Mouse (Mus musculus): ENCODE results near the gene Olfr1344.

DNA sequence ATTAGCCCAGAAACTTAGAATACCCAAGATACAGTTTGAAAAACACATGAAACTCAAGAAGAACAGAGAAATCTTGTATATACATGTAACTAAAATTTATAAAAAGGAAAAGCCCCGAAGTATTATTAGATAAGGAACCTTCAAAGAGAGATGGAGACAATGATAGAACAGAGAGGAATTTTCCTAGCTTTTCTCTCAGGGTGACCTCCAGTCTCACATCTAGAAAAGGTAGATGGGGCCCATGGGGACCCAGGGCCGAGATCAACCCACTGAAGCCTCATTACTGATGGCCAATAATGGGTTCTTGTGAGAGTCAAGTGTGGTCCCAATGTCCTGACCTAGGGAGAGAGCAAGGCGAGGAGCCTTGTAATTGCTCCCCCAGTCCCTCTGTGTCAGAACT lies at the start of gene Olfr1344:
- TF ChIP-seq CTCF (IDR thresholded peaks at IDR 0.05; ENCODE audit: borderline replicate concordance, insufficient read depth, low read depth, low read length): no peak
- TF ChIP-seq POLR2A (IDR thresholded peaks at IDR 0.05; ENCODE audit: borderline replicate concordance, insufficient read depth, low read length): no peak
